Mouse (Mus musculus) ovary, postnatal 36 days (tissue): ENCODE measurements around the gene Samd14.
"Not testable (repeated sequence)": the region's sequence is repeated elsewhere in the genome, so short reads cannot be mapped to it uniquely, and the experiment has no call there.

ENCODE experiments used
- DNase-seq: peaks from one replicate; pipeline ENCODE4 v3.0.0; 2022; ENCODE audit warnings: low spot score, mixed read lengths

Gene Samd14

GRCm38 (mm10) chr11:95009629-95010014, at the start of gene Samd14:
Gene Samd14 (plus strand): TSS chr11:95009879.
- DNase-seq = peak; percentile 71

- DNase-seq = no peak
These were observed 47.1 kb upstream of the Samd14 start for GRCm38 (mm10) chr11:94962534-94963101.

- DNase-seq = no peak
These were observed 42.3 kb upstream of the Samd14 start, which contains the start of gene Hils1 for GRCm38 (mm10) chr11:94967419-94967818. Gene Hils1 (plus strand): TSS chr11:94967593.

GRCm38 (mm10) chr11:94968187-94968586, 41.5 kb upstream of the Samd14 start:
- DNase-seq = no peak

GRCm38 (mm10) chr11:94969709-94970108, 40.0 kb upstream of the Samd14 start:
- DNase-seq = not testable (repeated sequence)

GRCm38 (mm10) chr11:94970210-94970943, 39.3 kb upstream of the Samd14 start:
- peak; percentile 51 for DNase-seq

GRCm38 (mm10) chr11:94971895-94972615, 37.6 kb upstream of the Samd14 start:
- DNase-seq = no peak

GRCm38 (mm10) chr11:94972887-94973286, 36.8 kb upstream of the Samd14 start:
- no peak for DNase-seq

GRCm38 (mm10) chr11:94973313-94973712, 36.4 kb upstream of the Samd14 start:
- DNase-seq = no peak

- DNase-seq = no peak
These were observed 34.7 kb upstream of the Samd14 start for GRCm38 (mm10) chr11:94974951-94975350.

GRCm38 (mm10) chr11:94976199-94976598, 33.5 kb upstream of the Samd14 start, which contains the start of gene Sgca:
Gene Sgca (minus strand): TSS chr11:94976327.
- no peak for DNase-seq

GRCm38 (mm10) chr11:94978178-94978915, 31.3 kb upstream of the Samd14 start:
- DNase-seq = no peak

GRCm38 (mm10) chr11:94978947-94979346, 30.7 kb upstream of the Samd14 start:
- DNase-seq = peak; percentile 97

GRCm38 (mm10) chr11:94979462-94980179, 30.1 kb upstream of the Samd14 start:
- no peak for DNase-seq

GRCm38 (mm10) chr11:94985140-94985539, 24.5 kb upstream of the Samd14 start:
- no peak for DNase-seq

GRCm38 (mm10) chr11:94985822-94986221, 23.9 kb upstream of the Samd14 start:
- DNase-seq = no peak

GRCm38 (mm10) chr11:94986435-94986834, 23.2 kb upstream of the Samd14 start:
- DNase-seq = no peak

- no peak for DNase-seq
These were observed 22.3 kb upstream of the Samd14 start for GRCm38 (mm10) chr11:94987341-94987740.

- DNase-seq = no peak
These were observed 21.8 kb upstream of the Samd14 start for GRCm38 (mm10) chr11:94987851-94988250.

- DNase-seq = no peak
These were observed 20.7 kb upstream of the Samd14 start for GRCm38 (mm10) chr11:94988780-94989561.

- DNase-seq = peak; percentile 69
These were observed 20.1 kb upstream of the Samd14 start for GRCm38 (mm10) chr11:94989562-94990017.
